Mouse (Mus musculus): ENCODE results near the gene Blm.

GRCm38 (mm10) chr7:80580368-80580767 lies 45.4 kb upstream of the Blm start:
- TF ChIP-seq CTCF (IDR thresholded peaks at IDR 0.05; ENCODE audit: low read depth), result peak; percentile 84
- no peak for TF ChIP-seq EP300 (IDR thresholded peaks at IDR 0.05; ENCODE audit: low read depth)

Measured in heart, postnatal 0 days (tissue).